Mouse (Mus musculus): ENCODE data around the gene Slc27a2. TPM values are rescaled to one million over a fixed set of nuclear protein-coding genes. Genes with fewer than 3 reads are reported as not detected.

The Slc27a2 gene
- polyA plus RNA-seq, 1 experiment from 2014 or later: 3.6 TPM

DNA sequence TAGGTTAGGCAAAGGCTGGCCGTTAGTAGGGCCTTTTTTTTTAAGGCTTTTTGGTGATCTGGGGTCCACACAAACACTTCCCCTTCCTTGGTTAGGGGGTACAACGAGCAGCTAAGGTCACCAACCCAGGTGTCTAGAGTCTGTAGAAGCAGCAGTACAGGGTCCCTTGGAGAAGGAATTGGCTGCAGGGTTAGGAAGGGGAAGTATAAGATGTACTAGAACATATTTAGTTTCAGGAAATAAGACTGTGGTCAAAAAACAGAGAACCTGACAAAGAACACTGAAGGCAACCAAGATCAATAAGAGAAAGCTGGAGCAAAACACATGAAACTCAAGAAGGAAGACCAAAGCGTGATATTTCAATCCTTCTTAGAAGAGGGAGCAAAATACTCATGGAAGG is 21.6 kb upstream of the Slc27a2 start:
- Histone ChIP-seq H3K4me3 (no peak overlapping the region), H3K27ac (no peak overlapping the region), H3K4me2 (replicated peaks) (no peak overlapping the region), H3K9ac (no peak overlapping the region), H3K36me3 (no peaks in the 10 kb centered on the region), H3K9me3 (replicated peaks) (no peaks in the 10 kb centered on the region), H3K27me3 (no peaks in the 10 kb centered on the region), H3K4me1 (no peaks in the 10 kb centered on the region)
- no peak for ATAC-seq (ENCODE audit: low FRiP score)
- WGBS: 82% methylated on average over 3 of the region's 3 CpGs

DNA sequence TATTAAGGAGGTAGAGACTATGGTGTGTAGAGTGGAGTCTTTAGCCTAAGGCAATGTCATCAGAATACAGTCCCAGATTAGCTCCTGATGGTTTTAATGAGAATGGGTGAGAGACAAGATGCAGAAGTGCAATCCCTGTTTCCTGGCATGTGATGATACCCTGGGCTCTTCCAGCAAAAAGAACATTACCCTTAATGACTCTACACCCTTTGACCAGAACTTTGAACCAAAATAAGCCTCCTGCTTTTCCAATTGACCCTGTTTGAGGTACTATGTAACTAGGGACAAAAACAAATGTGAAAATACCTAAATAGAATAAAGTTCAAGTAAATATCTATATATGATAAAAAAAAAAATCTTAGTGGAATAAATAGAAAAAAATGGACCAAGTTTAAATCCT is 14.6 kb upstream of the Slc27a2 start:
- Histone ChIP-seq H3K9ac (no peak overlapping the region), H3K9me3 (replicated peaks) (no peaks in the 10 kb centered on the region), H3K4me1 (no peaks in the 10 kb centered on the region), H3K27me3 (no peaks in the 10 kb centered on the region), H3K4me3 (no peak overlapping the region), H3K27ac (no peak overlapping the region), H3K36me3 (no peaks in the 10 kb centered on the region), H3K4me2 (replicated peaks) (no peak overlapping the region)
- no peak for ATAC-seq (ENCODE audit: low FRiP score)

DNA sequence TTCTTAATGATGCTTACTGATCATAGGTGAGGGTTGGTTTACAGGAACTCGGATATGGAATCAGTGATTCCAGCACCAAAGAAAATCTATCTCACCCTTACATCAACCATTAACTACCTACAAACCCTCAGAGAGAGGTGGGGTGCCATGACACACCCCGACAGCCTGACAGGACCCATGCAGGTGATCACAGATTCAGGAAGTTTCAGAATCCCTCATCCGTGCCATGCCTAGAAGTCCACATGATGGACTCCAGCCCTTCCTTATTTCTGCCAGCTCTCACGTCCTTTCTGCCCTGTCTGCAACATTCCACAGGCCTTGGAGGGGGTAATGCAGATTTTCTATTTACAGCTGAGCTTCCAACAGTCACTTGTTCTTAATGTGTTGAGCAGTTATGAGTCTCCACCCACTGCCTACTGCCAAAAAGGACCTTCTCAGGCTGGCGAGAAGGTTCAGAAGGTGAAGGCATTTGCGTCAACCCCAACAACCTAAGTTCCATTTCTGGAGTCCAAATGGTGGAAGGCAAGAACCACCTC is 11.7 kb upstream of the Slc27a2 start:
- H3K27me3 ChIP-seq: peaks cover 4% of the 10 kb centered on the region; the same call in 1 of the 2 replicates
- no peak overlapping the region for H3K4me3 ChIP-seq
- no peaks in the 10 kb centered on the region for H3K36me3 ChIP-seq
- H3K9ac ChIP-seq: no peak overlapping the region
- no peak overlapping the region for H3K27ac ChIP-seq
- no peak for ATAC-seq (ENCODE audit: low FRiP score)
- H3K9me3 ChIP-seq (replicated peaks): no peaks in the 10 kb centered on the region
- WGBS: 86% methylated on average over 6 of the region's 6 CpGs
- H3K4me2 ChIP-seq (replicated peaks): no peak overlapping the region
- H3K4me1 ChIP-seq: no peaks in the 10 kb centered on the region

- H3K27ac ChIP-seq: no peak overlapping the region
- peaks cover 4% of the 10 kb centered on the region; the same call in 1 of the 2 replicates for H3K27me3 ChIP-seq
- no peak for ATAC-seq (ENCODE audit: low FRiP score)
- no peak overlapping the region for H3K9ac ChIP-seq
- WGBS: 89% methylated on average over 5 of the region's 5 CpGs
- H3K4me3 ChIP-seq: no peak overlapping the region
- H3K9me3 ChIP-seq (replicated peaks): no peaks in the 10 kb centered on the region
- H3K4me1 ChIP-seq: no peaks in the 10 kb centered on the region
- H3K36me3 ChIP-seq: no peaks in the 10 kb centered on the region
- H3K4me2 ChIP-seq (replicated peaks): no peak overlapping the region
Measured at GRCm38 (mm10) chr2:126542211-126542610, 10.0 kb upstream of the Slc27a2 start.

GRCm38 (mm10) chr2:126545297-126545696 is 6.9 kb upstream of the Slc27a2 start:
- no peak for ATAC-seq (ENCODE audit: low FRiP score)
- no peaks in the 10 kb centered on the region for H3K36me3 ChIP-seq

GRCm38 (mm10) chr2:126546392-126546791 is 5.8 kb upstream of the Slc27a2 start:
- Histone ChIP-seq H3K4me3 (no peak overlapping the region), H3K36me3 (no peaks in the 10 kb centered on the region), H3K4me1 (no peaks in the 10 kb centered on the region), H3K9me3 (replicated peaks) (no peaks in the 10 kb centered on the region), H3K4me2 (replicated peaks) (no peak overlapping the region), H3K27me3 (peaks cover 11% of the 10 kb centered on the region), H3K27ac (no peak overlapping the region), H3K9ac (no peak overlapping the region)
- no peak for ATAC-seq (ENCODE audit: low FRiP score)
- 85% methylated on average over 3 of the region's 3 CpGs for WGBS

More at GRCm38 (mm10) chr2:126545297-126545696, 6.9 kb upstream of the Slc27a2 start:
- H3K4me3 ChIP-seq: no peak overlapping the region
- no peak overlapping the region for H3K4me2 ChIP-seq (replicated peaks)
- H3K27ac ChIP-seq: no peak overlapping the region
- H3K9ac ChIP-seq: no peak overlapping the region
- H3K27me3 ChIP-seq: peaks cover 4% of the 10 kb centered on the region; the same call in 1 of the 2 replicates
- WGBS: 69% methylated on average over 5 of the region's 5 CpGs
- H3K4me1 ChIP-seq: no peaks in the 10 kb centered on the region
- H3K9me3 ChIP-seq (replicated peaks): no peaks in the 10 kb centered on the region

DNA sequence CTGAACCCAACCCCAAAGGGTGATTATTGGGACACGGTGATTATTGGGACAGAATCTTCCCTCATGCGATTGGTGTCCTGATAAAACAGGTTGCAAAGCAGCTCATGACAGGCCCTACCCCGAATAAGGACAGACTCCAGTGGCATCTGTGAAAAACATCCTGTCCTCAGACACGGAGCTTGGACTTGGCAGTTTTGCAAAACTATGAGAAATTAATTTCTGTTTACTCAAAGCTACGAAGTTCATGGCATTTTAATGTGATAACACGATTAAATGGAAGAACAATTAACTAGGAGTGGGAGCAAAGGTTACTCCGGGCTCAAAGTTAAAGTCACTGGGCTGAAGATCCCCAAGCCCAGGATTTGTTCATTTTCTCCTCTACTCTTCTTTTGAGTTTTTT is 2.5 kb upstream of the Slc27a2 start:
- Histone ChIP-seq H3K4me3 (no peak overlapping the region), H3K27ac (no peak overlapping the region), H3K36me3 (no peaks in the 10 kb centered on the region), H3K4me1 (peaks cover 14% of the 10 kb centered on the region), H3K27me3 (peaks cover 40% of the 10 kb centered on the region), H3K9me3 (replicated peaks) (no peaks in the 10 kb centered on the region), H3K4me2 (replicated peaks) (no peak overlapping the region), H3K9ac (no peak overlapping the region)
- no peak for ATAC-seq (ENCODE audit: low FRiP score)
- 88% methylated on average over 7 of the region's 7 CpGs for WGBS

DNA sequence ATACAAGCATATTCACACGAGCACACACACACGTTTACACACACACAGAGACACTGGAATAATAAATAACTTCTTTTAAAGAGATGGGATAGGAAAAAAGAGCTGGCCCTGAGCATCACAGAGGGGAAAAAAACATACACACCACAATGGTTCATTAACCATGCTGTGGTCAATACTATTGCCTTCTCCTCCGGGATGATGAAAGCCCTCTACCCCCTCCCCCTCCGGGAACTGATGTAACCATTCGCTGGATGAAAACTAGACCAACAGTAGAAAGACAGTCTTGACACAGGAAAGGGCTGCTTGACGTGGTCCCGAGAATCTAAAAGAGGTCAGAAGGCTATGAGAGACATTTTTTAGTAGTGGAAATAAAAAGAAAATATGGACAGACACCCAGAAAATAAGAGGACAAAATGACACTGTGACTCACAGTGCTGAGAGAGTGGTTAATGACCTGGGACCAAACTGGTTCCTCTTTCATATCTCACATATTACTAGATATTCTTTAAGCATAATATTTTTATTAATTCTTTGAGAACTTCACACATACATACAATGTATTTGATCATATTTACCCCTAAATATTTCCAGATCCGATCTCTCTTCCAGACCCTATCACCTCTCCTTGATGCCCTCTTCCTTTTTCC is 840 bp upstream of the Slc27a2 start:
- Histone ChIP-seq H3K4me3 (no peak overlapping the region), H3K27me3 (peaks cover 46% of the 10 kb centered on the region), H3K4me2 (replicated peaks) (no peak overlapping the region), H3K9ac (no peak overlapping the region), H3K36me3 (no peaks in the 10 kb centered on the region), H3K9me3 (replicated peaks) (no peaks in the 10 kb centered on the region), H3K27ac (no peak overlapping the region), H3K4me1 (peaks cover 14% of the 10 kb centered on the region)
- 77% methylated on average over 8 of the region's 8 CpGs for WGBS
- ATAC-seq (ENCODE audit: low FRiP score): no peak

DNA sequence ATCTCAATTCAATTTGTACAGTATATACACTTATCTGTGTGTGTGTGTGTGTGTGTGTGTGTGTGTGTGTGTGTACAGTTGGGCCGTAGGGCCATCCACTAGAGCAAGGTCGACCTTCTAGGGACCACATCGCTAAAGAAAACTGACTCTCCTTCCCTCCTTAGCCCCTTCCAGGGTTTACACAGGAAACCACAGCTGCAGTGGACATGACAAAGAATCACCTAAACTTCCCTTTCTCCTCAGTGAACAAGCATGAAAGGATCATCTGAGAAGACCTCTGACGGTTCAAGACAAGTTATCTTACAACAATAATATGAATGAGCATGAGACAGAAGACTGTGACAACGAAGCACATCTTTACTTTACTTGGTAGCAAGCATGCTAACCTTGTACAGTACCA is 311 bp upstream of the Slc27a2 start:
- Histone ChIP-seq H3K4me2 (replicated peaks) (peak overlapping the region; percentile 98; the same call in 1 of the 2 replicates), H3K9me3 (replicated peaks) (no peaks in the 10 kb centered on the region), H3K9ac (no peak overlapping the region), H3K4me3 (peak overlapping the region; percentile 72; the same call in 1 of the 2 replicates), H3K4me1 (peaks cover 14% of the 10 kb centered on the region), H3K27me3 (peaks cover 46% of the 10 kb centered on the region), H3K36me3 (no peaks in the 10 kb centered on the region), H3K27ac (no peak overlapping the region)
- ATAC-seq (ENCODE audit: low FRiP score): no peak
- WGBS: 14% methylated on average over 5 of the region's 5 CpGs

GRCm38 (mm10) chr2:126553291-126553639 is 1.1 kb downstream of the Slc27a2 start:
- H3K9me3 ChIP-seq (replicated peaks): no peaks in the 10 kb centered on the region
- no peak overlapping the region for H3K27ac ChIP-seq
- H3K4me3 ChIP-seq: peak overlapping the region; percentile 72
- H3K27me3 ChIP-seq: peaks cover 46% of the 10 kb centered on the region
- H3K36me3 ChIP-seq: no peaks in the 10 kb centered on the region
- ATAC-seq (ENCODE audit: low FRiP score): peak; percentile 74
- peak overlapping the region; percentile 98 for H3K4me2 ChIP-seq (replicated peaks)
- peak overlapping the region; percentile 67 for H3K9ac ChIP-seq
- 2% methylated on average over 26 of the region's 26 CpGs for whole genome bisulfite sequencing
- H3K4me1 ChIP-seq: peaks cover 14% of the 10 kb centered on the region

GRCm38 (mm10) chr2:126555533-126555932 is 3.3 kb downstream of the Slc27a2 start:
- Histone ChIP-seq H3K9ac (no peak overlapping the region), H3K9me3 (replicated peaks) (no peaks in the 10 kb centered on the region), H3K27me3 (peaks cover 46% of the 10 kb centered on the region), H3K4me1 (peaks cover 14% of the 10 kb centered on the region), H3K27ac (no peak overlapping the region), H3K4me2 (replicated peaks) (no peak overlapping the region), H3K4me3 (no peak overlapping the region), H3K36me3 (no peaks in the 10 kb centered on the region)
- ATAC-seq (ENCODE audit: low FRiP score): no peak
- 79% methylated on average over 5 of the region's 5 CpGs for WGBS

DNA sequence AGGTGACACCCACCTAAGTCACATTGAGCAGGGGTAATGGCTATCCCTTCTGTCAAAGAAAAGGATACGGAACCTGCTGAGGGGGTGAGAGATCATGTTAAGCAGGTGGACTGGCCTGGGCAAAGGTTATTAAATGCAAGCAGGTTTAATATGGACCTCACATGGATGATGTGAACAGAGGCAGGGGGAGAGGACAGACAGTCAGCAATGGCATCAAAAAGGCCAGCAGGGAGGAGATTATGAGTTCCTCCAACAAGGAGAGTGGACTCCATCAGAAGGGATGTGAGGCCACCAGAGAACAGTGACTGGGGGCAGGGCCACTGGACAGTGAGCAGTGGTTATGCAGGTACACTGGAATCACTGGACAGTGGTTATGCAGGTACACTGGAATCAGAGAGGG is 7.9 kb downstream of the Slc27a2 start:
- 96% methylated on average over 1 of the region's 1 CpGs for WGBS
- Histone ChIP-seq H3K36me3 (no peaks in the 10 kb centered on the region), H3K4me2 (replicated peaks) (no peak overlapping the region), H3K4me1 (no peaks in the 10 kb centered on the region), H3K27me3 (peaks cover 2% of the 10 kb centered on the region; the same call in 1 of the 2 replicates), H3K9me3 (replicated peaks) (no peaks in the 10 kb centered on the region), H3K9ac (no peak overlapping the region), H3K27ac (no peak overlapping the region), H3K4me3 (no peak overlapping the region)
- ATAC-seq (ENCODE audit: low FRiP score): no peak

- Histone ChIP-seq H3K4me1 (no peaks in the 10 kb centered on the region), H3K4me2 (replicated peaks) (no peak overlapping the region), H3K27me3 (no peaks in the 10 kb centered on the region), H3K9ac (no peak overlapping the region), H3K9me3 (replicated peaks) (no peaks in the 10 kb centered on the region), H3K4me3 (no peak overlapping the region), H3K27ac (no peak overlapping the region), H3K36me3 (no peaks in the 10 kb centered on the region)
- WGBS: 82% methylated on average over 17 of the region's 17 CpGs
- ATAC-seq (ENCODE audit: low FRiP score): no peak
Measured at GRCm38 (mm10) chr2:126563411-126564105, 11.4 kb downstream of the Slc27a2 start.
